Mouse (Mus musculus) embryonic fibroblast, embryonic 13.5 days (primary cell): ENCODE data around the gene Ankrd13a.

Experiments used
- CTCF ChIP-seq: IDR thresholded peaks from 2 replicates; pipeline ENCODE4 v1.5.1; 2011; ENCODE audit warnings: mild to moderate bottlenecking, control low read depth, low read length, moderate library complexity, borderline replicate concordance; ENCODE audit not compliant: insufficient read depth
- POLR2A ChIP-seq: IDR thresholded peaks from 2 replicates; pipeline ENCODE4 v1.6.1; 2011; ENCODE audit warnings: low read depth, mild to moderate bottlenecking, control low read depth, low read length, moderate library complexity

GRCm38 (mm10) chr5:114730129-114730528 is 44.3 kb upstream of the Ankrd13a start:
- TF ChIP-seq CTCF (no peak), POLR2A (no peak)
